Mouse (Mus musculus) erythroblast, embryonic 14.5 days (primary cell): ENCODE measurements at regions not wholly inside any gene's neighbourhood (a gene's known extent, or its start where the extent isn't known, plus 50 kb on each side); places are given as distances from the start of the nearest gene placed in this dataset.

Source experiments
- H3K27me3 ChIP-seq: 2 replicates; pipeline ENCODE4 v1.6.1; 2012; ENCODE audit warnings: inconsistent platforms; ENCODE audit not compliant: control insufficient read depth
- H3K36me3 ChIP-seq: 2 replicates; pipeline ENCODE4 v1.6.1; 2012; ENCODE audit warnings: mild to moderate bottlenecking, inconsistent platforms; ENCODE audit not compliant: control insufficient read depth
- H3K4me1 ChIP-seq: 2 replicates; pipeline ENCODE4 v1.6.1; 2012; ENCODE audit warnings: inconsistent platforms; ENCODE audit not compliant: control insufficient read depth
- H3K4me3 ChIP-seq: replicated peaks from 2 replicates; pipeline ENCODE3; 2012; ENCODE audit warnings: moderate library complexity, mild to moderate bottlenecking, inconsistent platforms
- H3K9me3 ChIP-seq: 2 replicates; pipeline ENCODE4 v1.6.1; 2012; ENCODE audit warnings: low read length, inconsistent platforms, mixed read lengths; ENCODE audit not compliant: control insufficient read depth
- GATA1 ChIP-seq: IDR thresholded peaks from 2 replicates; pipeline ENCODE4 v1.6.1; 2012; ENCODE audit warnings: low read length, inconsistent platforms, mixed read lengths
- TAL1 ChIP-seq: IDR thresholded peaks from 3 replicates; pipeline ENCODE4 v1.6.1; 2012; ENCODE audit warnings: low read length, inconsistent platforms, mixed read lengths

GRCm38 (mm10) chr11:84653481-84653880 is 128.1 kb upstream of the Lhx1 start:
- TF ChIP-seq GATA1 (no peak), TAL1 (no peak)
- Histone ChIP-seq H3K27me3 (peaks cover 43% of the 10 kb centered on the region), H3K4me3 (no peak overlapping the region), H3K4me1 (no peaks in the 10 kb centered on the region), H3K36me3 (no peaks in the 10 kb centered on the region), H3K9me3 (peaks cover 2% of the 10 kb centered on the region; the same call in 1 of the 2 replicates)

- Histone ChIP-seq H3K36me3 (no peaks in the 10 kb centered on the region), H3K4me3 (no peak overlapping the region), H3K27me3 (peaks cover 57% of the 10 kb centered on the region), H3K9me3 (peaks cover 6% of the 10 kb centered on the region; the same call in 1 of the 2 replicates), H3K4me1 (no peaks in the 10 kb centered on the region)
- no peak for TF ChIP-seq TAL1
- TF ChIP-seq GATA1 = no peak
Measured at GRCm38 (mm10) chr11:84648899-84649298, 123.6 kb upstream of the Lhx1 start.

DNA sequence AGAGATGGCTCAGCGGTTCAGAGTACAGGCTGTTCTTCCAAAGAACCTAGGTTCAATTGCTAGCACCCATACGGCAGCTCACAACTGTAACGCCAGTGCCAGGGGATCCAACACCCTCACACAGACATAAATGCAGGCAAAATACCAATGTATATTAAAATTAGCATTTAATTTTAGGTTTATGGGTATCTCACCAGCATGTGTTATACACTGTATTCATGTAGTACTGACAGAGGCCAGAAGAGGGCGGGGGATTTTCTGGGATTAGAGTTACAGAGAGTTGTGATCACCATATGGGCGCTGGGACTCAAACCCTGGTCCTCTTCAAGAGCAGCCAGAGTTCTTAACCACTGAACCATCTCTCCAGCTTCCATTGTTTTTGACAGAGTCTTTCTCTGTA is 121.8 kb upstream of the Lhx1 start:
- no peaks in the 10 kb centered on the region for H3K4me1 ChIP-seq
- no peak overlapping the region for H3K4me3 ChIP-seq
- H3K9me3 ChIP-seq = peaks cover 6% of the 10 kb centered on the region; the same call in 1 of the 2 replicates
- H3K36me3 ChIP-seq = no peaks in the 10 kb centered on the region
- no peak for TF ChIP-seq GATA1
- no peak for TF ChIP-seq TAL1
- H3K27me3 ChIP-seq = peaks cover 62% of the 10 kb centered on the region

DNA sequence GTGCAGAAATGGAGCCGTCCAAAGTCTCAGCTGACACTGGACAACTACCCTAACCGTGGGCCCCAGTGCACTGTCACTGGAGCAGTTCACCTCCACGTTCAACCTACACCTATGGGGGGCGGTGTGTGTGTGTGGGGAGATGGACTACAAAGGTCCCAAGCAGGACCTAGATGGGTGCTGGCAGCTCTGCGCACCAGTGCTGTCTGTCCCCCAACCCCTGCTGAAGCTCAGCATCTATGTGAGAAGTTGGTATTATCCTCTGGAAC is 117.7 kb upstream of the Lhx1 start:
- TF ChIP-seq GATA1 (no peak), TAL1 (no peak)
- no peak overlapping the region for H3K4me3 ChIP-seq
- H3K4me1 ChIP-seq = no peaks in the 10 kb centered on the region
- H3K36me3 ChIP-seq = no peaks in the 10 kb centered on the region
- H3K9me3 ChIP-seq = peaks cover 6% of the 10 kb centered on the region; the same call in 1 of the 2 replicates
- H3K27me3 ChIP-seq = peaks cover 77% of the 10 kb centered on the region

GRCm38 (mm10) chr11:84642300-84643106 is 117.2 kb upstream of the Lhx1 start:
- Histone ChIP-seq H3K9me3 (peaks cover 4% of the 10 kb centered on the region; the same call in 1 of the 2 replicates), H3K27me3 (peaks cover 79% of the 10 kb centered on the region), H3K4me3 (no peak overlapping the region), H3K4me1 (no peaks in the 10 kb centered on the region), H3K36me3 (no peaks in the 10 kb centered on the region)
- TF ChIP-seq TAL1 (no peak), GATA1 (no peak)

- Histone ChIP-seq H3K9me3 (no peaks in the 10 kb centered on the region), H3K4me3 (no peak overlapping the region), H3K4me1 (no peaks in the 10 kb centered on the region), H3K36me3 (no peaks in the 10 kb centered on the region), H3K27me3 (peaks cover 84% of the 10 kb centered on the region)
- TF ChIP-seq TAL1 (no peak), GATA1 (no peak)
Measured at GRCm38 (mm10) chr11:84641601-84642000, 116.3 kb upstream of the Lhx1 start.

DNA sequence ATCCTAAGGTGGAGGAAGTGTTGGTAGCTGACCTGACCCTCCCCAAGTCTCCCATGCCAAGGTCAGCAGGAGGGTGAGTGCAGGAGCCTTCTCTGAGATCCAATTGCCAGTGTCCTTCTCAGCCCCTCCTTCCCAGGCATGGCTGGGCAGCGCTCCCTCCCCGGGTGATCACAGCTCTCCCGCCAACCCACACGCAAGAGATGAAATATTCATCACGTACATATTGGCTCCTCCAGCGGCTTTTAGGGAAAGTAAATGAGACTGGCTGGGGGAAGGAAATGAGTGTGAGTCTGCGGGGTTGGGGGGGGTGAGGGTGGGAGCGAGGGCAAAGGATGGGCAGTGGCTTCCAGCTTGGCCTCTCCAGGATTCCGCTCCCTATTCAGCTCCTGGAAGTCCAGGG is 113.0 kb upstream of the Lhx1 start:
- TF ChIP-seq GATA1 = no peak
- no peak for TF ChIP-seq TAL1
- H3K27me3 ChIP-seq = peaks cover 80% of the 10 kb centered on the region

DNA sequence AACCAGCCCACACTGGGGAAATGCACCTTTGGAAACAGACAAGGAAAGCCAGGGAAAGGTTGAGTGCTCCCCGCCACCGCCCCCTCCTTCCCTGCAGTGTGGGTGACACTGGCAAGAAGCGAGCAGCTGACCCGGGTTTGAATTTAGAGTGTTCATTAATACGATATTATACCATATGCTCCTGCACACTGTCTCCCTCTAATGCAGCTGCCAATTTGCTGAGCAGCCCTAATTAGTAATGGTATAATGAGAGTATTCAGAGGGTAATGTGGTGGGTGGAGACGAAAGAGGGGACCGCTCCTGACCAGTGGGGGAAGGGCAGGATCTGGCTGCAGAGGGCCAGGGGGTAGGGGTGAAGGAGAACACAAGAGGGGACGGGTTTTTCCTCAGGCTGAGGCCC is 111.9 kb upstream of the Lhx1 start:
- TF ChIP-seq TAL1 (no peak), GATA1 (no peak)
- no peaks in the 10 kb centered on the region for H3K36me3 ChIP-seq
- H3K4me3 ChIP-seq = no peak overlapping the region
- peaks cover 71% of the 10 kb centered on the region for H3K27me3 ChIP-seq
- H3K9me3 ChIP-seq = no peaks in the 10 kb centered on the region
- no peaks in the 10 kb centered on the region for H3K4me1 ChIP-seq

More for the DNA sequence above, 113.0 kb upstream of the Lhx1 start:
- Histone ChIP-seq H3K9me3 (no peaks in the 10 kb centered on the region), H3K36me3 (no peaks in the 10 kb centered on the region), H3K4me3 (no peak overlapping the region), H3K4me1 (no peaks in the 10 kb centered on the region)

DNA sequence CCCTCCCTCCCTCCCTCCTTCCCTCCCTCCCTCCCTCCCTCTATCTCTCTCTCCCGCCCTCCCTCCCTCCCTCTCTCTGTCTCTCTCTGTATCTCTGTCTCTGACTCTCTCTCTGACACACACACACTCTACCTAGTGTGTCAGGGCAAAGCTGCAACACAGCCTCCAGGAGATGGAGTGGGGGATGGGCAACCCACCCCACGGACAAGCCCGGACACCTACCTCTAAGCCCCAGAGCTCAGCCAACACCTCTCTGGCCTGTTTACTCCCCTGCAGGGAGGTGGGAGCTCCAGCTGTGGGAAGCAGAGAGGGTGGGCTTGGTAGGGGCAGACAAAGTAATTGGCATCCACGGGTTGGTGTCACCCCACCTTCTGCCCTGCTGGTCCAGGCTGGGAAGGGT is 109.7 kb upstream of the Lhx1 start:
- Histone ChIP-seq H3K36me3 (no peaks in the 10 kb centered on the region), H3K4me3 (no peak overlapping the region), H3K9me3 (no peaks in the 10 kb centered on the region), H3K27me3 (peaks cover 54% of the 10 kb centered on the region), H3K4me1 (no peaks in the 10 kb centered on the region)
- TF ChIP-seq GATA1 (no peak), TAL1 (no peak)

- Histone ChIP-seq H3K9me3 (no peaks in the 10 kb centered on the region), H3K4me3 (no peak overlapping the region), H3K27me3 (peaks cover 38% of the 10 kb centered on the region), H3K36me3 (no peaks in the 10 kb centered on the region), H3K4me1 (no peaks in the 10 kb centered on the region)
- TF ChIP-seq TAL1 (no peak), GATA1 (no peak)
Measured at GRCm38 (mm10) chr11:84633300-84633699, 108.0 kb upstream of the Lhx1 start.
